Mouse (Mus musculus): ENCODE measurements around the gene Gm37240. TPM values are rescaled to one million over a fixed set of nuclear protein-coding genes. Genes with fewer than 3 reads are reported as not detected.

Gene Gm37240
- polyA plus RNA-seq, 1 experiment from 2014 or later: 0.16 TPM

DNA sequence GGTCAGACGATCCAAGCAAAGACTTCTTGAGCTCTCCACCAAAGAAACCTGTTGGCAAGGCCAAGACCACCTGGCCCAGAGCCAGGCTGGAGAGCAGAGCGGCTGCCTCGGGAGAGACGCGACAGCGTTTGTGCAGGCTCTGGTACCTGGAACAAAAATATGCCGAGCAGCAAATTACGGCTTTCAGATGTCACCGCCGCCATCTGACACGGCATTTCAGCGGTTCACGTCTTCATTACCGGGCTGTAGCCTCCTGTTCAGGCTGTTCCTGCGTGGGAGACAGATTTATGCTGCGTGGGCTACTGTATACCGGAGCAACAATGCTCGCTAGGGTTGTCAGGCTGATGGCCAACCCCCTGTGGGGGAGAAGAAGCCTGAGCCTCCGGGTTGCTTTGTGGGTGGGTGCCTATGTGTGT is 700.6 kb downstream of the Gm37240 start:
- WGBS: 37% methylated on average over 19 of the region's 19 CpGs
- H3K27ac ChIP-seq: no peak overlapping the region
- H3K9me3 ChIP-seq: no peaks in the 10 kb centered on the region
- no peaks in the 10 kb centered on the region for H3K36me3 ChIP-seq
- peak overlapping the region; percentile 40 for H3K4me2 ChIP-seq (replicated peaks)
- H3K27me3 ChIP-seq: 0 out of 2 replicates have a peak, but pooled peaks cover 6% of the 10 kb centered on the region
- H3K4me3 ChIP-seq (replicated peaks): no peak overlapping the region
- peaks cover 35% of the 10 kb centered on the region for H3K4me1 ChIP-seq (replicated peaks)
- H3K9ac ChIP-seq (replicated peaks): peak overlapping the region; percentile 32; the same call in 1 of the 2 replicates
- peak; percentile 75 for ATAC-seq

DNA sequence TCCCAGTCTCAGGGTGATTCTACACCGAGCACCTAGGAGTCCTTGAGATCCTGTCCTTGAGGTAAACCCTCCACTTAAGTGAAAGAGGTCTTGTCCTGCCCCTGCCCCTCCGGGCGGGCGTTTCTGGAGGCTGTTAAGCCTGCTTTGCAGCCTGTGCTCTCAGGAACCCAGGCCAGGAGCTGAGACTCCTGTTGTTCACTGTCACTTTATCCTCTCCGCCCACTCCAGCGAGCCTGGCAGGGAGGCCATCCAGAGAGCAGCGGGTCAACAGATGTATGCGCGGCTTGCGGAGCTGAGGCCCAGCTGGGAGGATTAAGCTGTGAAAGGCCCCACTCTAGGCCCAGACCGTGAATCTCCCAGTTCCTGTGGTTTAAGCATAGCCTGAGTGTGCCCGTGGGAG is 701.5 kb downstream of the Gm37240 start:
- H3K27ac ChIP-seq: no peak overlapping the region
- no peak overlapping the region for H3K9ac ChIP-seq (replicated peaks)
- H3K4me3 ChIP-seq (replicated peaks): no peak overlapping the region
- no peaks in the 10 kb centered on the region for H3K9me3 ChIP-seq
- H3K27me3 ChIP-seq: 0 out of 2 replicates have a peak, but pooled peaks cover 6% of the 10 kb centered on the region
- ATAC-seq: peak; percentile 65; the same call in 1 of the 2 replicates
- WGBS: 1% methylated on average over 12 of the region's 12 CpGs
- no peak overlapping the region for H3K4me2 ChIP-seq (replicated peaks)
- H3K4me1 ChIP-seq (replicated peaks): peaks cover 35% of the 10 kb centered on the region
- H3K36me3 ChIP-seq: no peaks in the 10 kb centered on the region

DNA sequence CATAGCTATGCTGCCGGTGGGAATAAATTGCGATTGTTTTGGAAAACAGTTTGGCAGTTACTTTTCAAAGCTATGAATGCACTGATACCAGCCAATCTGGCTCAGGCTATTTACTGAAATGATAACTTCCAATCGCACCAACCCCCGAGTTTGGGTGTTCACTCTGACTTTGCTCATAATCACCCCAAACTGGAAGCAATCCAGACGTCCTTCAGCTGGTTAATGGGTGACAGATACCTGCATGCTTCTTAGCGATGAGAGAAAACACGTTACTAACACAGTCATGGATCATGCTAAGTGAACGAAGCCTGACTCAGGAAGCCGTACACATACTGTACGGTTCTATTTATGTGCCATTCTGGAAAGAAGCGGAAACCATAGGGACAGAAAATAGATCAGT is 702.4 kb downstream of the Gm37240 start:
- H3K9me3 ChIP-seq: peaks cover 2% of the 10 kb centered on the region; the same call in 1 of the 2 replicates
- ATAC-seq: no peak
- H3K4me1 ChIP-seq (replicated peaks): peaks cover 35% of the 10 kb centered on the region
- H3K27ac ChIP-seq: no peak overlapping the region
- H3K27me3 ChIP-seq: 0 out of 2 replicates have a peak, but pooled peaks cover 6% of the 10 kb centered on the region
- no peak overlapping the region for H3K4me2 ChIP-seq (replicated peaks)
- 84% methylated on average over 11 of the region's 11 CpGs for WGBS
- no peaks in the 10 kb centered on the region for H3K36me3 ChIP-seq
- H3K4me3 ChIP-seq (replicated peaks): no peak overlapping the region
- H3K9ac ChIP-seq (replicated peaks): no peak overlapping the region

DNA sequence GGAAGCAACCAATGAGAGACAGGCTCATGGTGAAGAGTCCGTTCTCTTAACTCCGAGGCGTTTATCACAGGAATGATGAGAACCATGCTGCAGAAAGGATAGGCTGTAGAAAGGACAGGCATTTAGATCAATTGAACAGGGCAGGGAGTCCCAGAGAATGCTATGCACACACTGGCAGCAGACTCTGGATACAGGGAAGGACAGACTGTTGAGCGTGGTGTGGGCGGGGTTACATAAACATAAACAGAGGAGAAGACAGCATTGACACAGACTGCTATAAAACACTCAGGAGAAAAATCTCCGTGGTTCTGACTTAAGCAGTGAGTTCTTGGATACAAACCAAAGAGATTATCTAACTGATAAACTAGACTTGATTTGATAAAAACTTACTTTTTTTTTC is 703.2 kb downstream of the Gm37240 start:
- ATAC-seq: no peak
- no peak overlapping the region for H3K9ac ChIP-seq (replicated peaks)
- H3K4me3 ChIP-seq (replicated peaks): no peak overlapping the region
- H3K9me3 ChIP-seq: peaks cover 5% of the 10 kb centered on the region; the same call in 1 of the 2 replicates
- no peak overlapping the region for H3K4me2 ChIP-seq (replicated peaks)
- 65% methylated on average over 6 of the region's 6 CpGs for WGBS
- H3K4me1 ChIP-seq (replicated peaks): peaks cover 34% of the 10 kb centered on the region
- H3K27me3 ChIP-seq: 0 out of 2 replicates have a peak, but pooled peaks cover 6% of the 10 kb centered on the region
- no peaks in the 10 kb centered on the region for H3K36me3 ChIP-seq
- no peak overlapping the region for H3K27ac ChIP-seq

DNA sequence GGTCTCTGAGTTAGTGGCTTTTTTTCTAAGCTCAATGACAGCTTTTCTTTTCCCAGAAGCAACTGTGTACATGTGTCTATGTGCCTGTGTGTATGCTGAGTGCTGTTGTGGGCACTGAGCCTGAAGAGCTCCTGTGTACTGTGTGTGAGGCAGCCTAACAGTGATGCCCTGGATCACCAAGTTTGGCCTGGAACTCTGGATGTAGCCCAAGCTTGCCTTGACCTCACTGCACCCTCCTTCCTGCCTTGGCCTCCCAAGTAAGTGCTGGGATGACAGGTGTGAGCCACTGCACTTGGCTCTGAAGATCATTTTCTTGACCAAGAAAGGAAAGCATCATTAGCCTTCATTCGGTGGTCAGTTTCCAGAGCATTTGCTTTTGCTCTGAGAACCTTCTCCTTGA is 710.6 kb downstream of the Gm37240 start:
- Histone ChIP-seq H3K27me3 (no peaks in the 10 kb centered on the region), H3K4me3 (replicated peaks) (no peak overlapping the region), H3K4me2 (replicated peaks) (no peak overlapping the region), H3K9me3 (peaks cover 5% of the 10 kb centered on the region; the same call in 1 of the 2 replicates), H3K9ac (replicated peaks) (no peak overlapping the region), H3K4me1 (replicated peaks) (peaks cover 7% of the 10 kb centered on the region; the same call in 1 of the 2 replicates), H3K27ac (no peak overlapping the region), H3K36me3 (no peaks in the 10 kb centered on the region)
- WGBS: 100% methylated on average over 1 of the region's 1 CpGs
- ATAC-seq: no peak

DNA sequence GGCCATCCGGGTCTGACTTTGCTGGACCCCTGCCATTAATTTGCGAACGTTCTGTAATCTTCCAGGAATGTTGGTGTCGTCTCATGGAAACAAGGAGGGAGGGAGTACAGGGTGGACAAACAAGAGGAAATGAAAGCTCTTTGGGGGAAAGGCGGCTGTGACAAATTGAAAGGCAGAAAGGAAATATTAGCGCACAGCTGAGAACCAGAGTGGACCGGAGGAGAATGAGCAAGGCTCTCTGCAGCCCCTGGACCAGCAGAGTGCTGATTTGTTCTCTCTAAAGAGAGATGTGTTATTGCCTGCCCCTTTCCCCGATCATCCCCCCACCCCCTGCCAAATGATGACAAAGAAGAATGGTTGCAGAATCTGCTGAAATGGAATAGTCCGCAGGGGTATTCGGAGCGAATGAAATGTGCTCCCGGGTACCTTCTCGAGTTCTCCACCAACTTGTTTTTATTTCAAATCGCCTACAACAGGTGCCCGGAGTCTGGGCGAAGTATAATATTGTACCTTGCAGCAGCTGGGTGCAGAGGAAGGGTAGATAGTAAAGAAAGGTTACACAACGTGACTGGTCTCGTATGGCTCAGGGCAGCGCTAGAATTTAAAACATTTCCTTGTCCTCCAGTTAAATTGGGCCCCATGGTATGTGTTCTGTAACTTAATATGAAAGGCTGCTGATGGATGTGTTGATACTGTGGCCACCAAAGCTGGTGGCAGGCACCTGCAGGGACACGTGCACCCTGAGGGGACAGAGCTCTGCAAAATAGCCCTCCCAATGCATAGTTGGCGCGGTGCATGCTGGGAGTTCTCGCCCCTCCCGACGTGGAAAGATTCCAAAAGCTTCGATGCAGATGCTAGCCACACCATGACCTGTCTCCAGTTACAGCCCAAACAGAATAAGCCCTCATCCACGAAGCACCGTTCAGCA is 712.5 kb downstream of the Gm37240 start:
- Histone ChIP-seq H3K4me1 (replicated peaks) (peaks cover 7% of the 10 kb centered on the region; the same call in 1 of the 2 replicates), H3K9me3 (0 out of 2 replicates have a peak, but pooled peaks cover 3% of the 10 kb centered on the region), H3K4me2 (replicated peaks) (no peak overlapping the region), H3K9ac (replicated peaks) (no peak overlapping the region), H3K4me3 (replicated peaks) (no peak overlapping the region), H3K27me3 (no peaks in the 10 kb centered on the region), H3K36me3 (no peaks in the 10 kb centered on the region), H3K27ac (no peak overlapping the region)
- ATAC-seq: no peak
- 72% methylated on average over 28 of the region's 28 CpGs for WGBS

DNA sequence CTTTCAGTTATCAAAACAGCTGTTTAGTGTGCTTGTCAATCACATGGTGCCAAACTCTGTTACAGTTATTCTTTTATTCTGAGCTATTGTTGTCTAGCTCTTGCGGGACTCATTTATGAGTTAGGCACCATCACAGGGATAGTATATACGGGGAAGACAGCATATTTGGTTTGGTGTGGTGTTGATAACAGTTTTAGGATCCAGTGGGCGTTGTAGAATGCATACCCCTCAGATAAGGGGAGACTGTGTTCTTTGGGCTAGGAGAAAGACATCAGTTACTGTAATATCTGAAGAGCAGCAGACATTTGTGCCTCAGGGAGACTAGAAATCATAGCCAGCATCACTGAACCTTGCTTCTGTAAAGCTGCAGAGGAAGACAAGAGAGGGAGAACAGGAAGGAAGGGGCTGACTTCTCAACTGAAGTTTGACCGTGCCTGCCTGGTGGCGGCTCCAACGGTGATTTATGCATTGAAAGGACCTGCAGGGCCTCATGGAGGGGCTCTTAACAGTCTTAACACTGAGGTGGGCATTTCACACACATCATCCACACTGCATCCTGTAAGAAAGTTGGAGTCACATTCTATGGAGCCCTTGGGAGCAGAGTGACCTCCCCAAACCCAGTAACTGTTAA is 713.8 kb downstream of the Gm37240 start:
- no peak overlapping the region for H3K4me3 ChIP-seq (replicated peaks)
- WGBS: 79% methylated on average over 6 of the region's 6 CpGs

DNA sequence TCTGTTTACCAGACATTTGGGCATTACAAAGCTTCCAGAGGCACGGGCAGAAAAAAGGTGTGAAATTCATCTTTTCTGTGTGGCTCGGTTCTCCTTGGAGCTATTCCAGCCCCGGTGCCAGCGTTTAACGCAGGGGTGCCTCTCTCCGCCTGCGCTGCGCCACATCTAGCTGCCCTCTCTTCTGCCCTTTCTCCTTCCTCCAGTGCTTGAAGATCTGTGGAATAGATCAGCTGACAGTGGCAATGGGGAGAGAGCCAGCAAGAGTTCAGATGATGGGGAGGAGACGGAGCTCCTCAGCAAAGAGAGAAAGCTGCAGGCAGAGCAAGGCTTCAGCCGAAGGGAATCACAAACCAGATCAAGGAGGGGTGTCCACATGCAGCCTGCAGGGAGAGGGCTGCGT is 714.8 kb downstream of the Gm37240 start:
- H3K9me3 ChIP-seq: no peaks in the 10 kb centered on the region
- no peaks in the 10 kb centered on the region for H3K27me3 ChIP-seq
- peaks cover 7% of the 10 kb centered on the region; the same call in 1 of the 2 replicates for H3K4me1 ChIP-seq (replicated peaks)
- no peak overlapping the region for H3K4me3 ChIP-seq (replicated peaks)
- H3K4me2 ChIP-seq (replicated peaks): no peak overlapping the region
- no peak overlapping the region for H3K27ac ChIP-seq
- H3K36me3 ChIP-seq: no peaks in the 10 kb centered on the region
- H3K9ac ChIP-seq (replicated peaks): no peak overlapping the region
- ATAC-seq: no peak
- WGBS: 82% methylated on average over 11 of the region's 11 CpGs

More for the DNA sequence above, 713.8 kb downstream of the Gm37240 start:
- H3K27ac ChIP-seq: no peak overlapping the region
- H3K4me2 ChIP-seq (replicated peaks): no peak overlapping the region
- H3K9ac ChIP-seq (replicated peaks): no peak overlapping the region
- no peaks in the 10 kb centered on the region for H3K9me3 ChIP-seq
- H3K4me1 ChIP-seq (replicated peaks): peaks cover 7% of the 10 kb centered on the region; the same call in 1 of the 2 replicates
- H3K36me3 ChIP-seq: no peaks in the 10 kb centered on the region
- no peak for ATAC-seq
- H3K27me3 ChIP-seq: no peaks in the 10 kb centered on the region

DNA sequence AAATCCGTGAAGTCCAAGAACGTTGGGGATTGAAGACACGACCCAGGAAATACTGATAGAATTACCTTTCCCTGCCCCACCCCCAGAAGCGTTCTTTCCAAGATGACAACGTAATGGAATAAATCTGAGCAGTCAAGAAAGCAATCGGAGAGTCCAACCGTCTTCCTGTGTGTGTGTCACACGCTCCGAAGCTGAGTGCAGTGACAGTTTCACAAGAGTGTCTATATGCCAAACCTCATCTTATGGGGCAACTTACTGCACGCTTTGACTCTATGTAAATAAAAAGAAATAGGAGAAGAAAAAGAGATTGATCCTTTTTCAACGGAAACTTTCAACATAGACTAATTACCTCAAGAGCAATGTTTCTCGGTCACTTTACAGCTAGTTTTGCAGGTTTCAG is 715.2 kb downstream of the Gm37240 start:
- ATAC-seq: no peak
- no peak overlapping the region for H3K27ac ChIP-seq
- no peaks in the 10 kb centered on the region for H3K36me3 ChIP-seq
- WGBS: 93% methylated on average over 12 of the region's 12 CpGs
- H3K4me2 ChIP-seq (replicated peaks): no peak overlapping the region
- H3K9me3 ChIP-seq: no peaks in the 10 kb centered on the region
- H3K4me3 ChIP-seq (replicated peaks): no peak overlapping the region
- H3K4me1 ChIP-seq (replicated peaks): peaks cover 7% of the 10 kb centered on the region; the same call in 1 of the 2 replicates
- no peak overlapping the region for H3K9ac ChIP-seq (replicated peaks)
- no peaks in the 10 kb centered on the region for H3K27me3 ChIP-seq

DNA sequence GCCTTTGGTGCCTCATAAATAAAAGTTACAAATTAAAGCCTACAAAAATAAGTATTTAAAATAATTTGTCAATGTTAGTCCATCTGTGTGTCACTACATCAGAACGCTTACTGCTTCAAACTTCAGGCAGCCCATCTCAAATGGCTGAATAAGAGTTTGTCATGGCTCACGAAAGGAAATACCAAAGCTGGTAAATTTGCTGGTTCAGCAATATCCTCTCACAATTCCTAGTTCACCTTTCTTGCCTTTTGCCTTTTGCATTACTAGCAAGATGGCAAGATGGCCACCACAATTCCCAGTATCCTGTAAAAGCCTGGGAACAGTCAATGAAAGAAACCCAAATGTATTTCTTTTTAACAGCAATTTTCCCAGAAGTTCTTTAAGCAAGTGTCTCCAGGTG is 718.5 kb downstream of the Gm37240 start:
- ATAC-seq: no peak
- Histone ChIP-seq H3K27me3 (no peaks in the 10 kb centered on the region), H3K9me3 (no peaks in the 10 kb centered on the region), H3K9ac (replicated peaks) (no peak overlapping the region), H3K4me2 (replicated peaks) (no peak overlapping the region), H3K4me1 (replicated peaks) (0 out of 2 replicates have a peak, but pooled peaks cover 4% of the 10 kb centered on the region), H3K4me3 (replicated peaks) (no peak overlapping the region), H3K36me3 (no peaks in the 10 kb centered on the region), H3K27ac (no peak overlapping the region)
- 90% methylated on average over 2 of the region's 2 CpGs for WGBS

DNA sequence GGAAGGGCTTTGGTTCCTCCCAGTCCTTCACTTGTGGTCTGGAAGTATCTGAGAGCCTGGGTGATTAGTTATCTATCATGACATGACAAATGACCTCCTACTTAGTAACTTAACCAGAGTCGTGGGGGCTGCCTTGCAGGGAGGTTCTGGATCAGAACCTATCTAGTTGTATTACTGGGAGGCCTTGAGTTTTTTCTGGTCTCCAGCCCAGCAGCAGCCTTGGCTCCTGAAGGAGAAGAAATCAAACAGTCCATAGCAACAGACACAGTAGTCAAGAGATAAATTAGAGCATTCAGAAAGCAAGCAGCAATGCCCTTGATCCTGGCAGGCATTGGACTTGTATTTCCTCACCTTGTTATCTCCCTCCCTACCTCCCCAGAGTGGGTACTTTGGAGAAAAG is 722.4 kb downstream of the Gm37240 start:
- H3K4me1 ChIP-seq (replicated peaks): no peaks in the 10 kb centered on the region
- H3K9ac ChIP-seq (replicated peaks): no peak overlapping the region
- no peak overlapping the region for H3K4me2 ChIP-seq (replicated peaks)
- no peaks in the 10 kb centered on the region for H3K36me3 ChIP-seq
- H3K4me3 ChIP-seq (replicated peaks): no peak overlapping the region
- ATAC-seq: no peak
- H3K27ac ChIP-seq: no peak overlapping the region
- no peaks in the 10 kb centered on the region for H3K27me3 ChIP-seq
- 94% methylated on average over 1 of the region's 1 CpGs for WGBS
- H3K9me3 ChIP-seq: no peaks in the 10 kb centered on the region

DNA sequence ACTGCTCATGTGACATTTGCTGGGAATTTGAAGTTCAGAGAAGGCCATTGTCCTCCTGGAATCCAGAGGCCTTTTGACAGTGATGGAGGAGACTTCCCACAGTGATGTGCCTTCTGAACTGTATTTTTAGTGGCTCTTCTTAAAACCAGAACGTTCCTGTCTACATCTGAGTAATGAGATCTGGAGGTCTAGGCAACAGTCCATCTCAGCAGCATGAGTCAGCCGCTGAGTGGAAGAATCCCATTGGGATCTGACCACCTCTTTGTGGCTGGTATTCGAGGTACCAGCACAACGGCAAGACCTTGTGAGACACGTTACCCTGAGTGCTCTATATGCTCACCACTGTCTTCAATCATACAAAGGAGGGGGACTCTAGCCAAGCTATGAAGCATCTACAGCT is 723.9 kb downstream of the Gm37240 start:
- Histone ChIP-seq H3K27me3 (no peaks in the 10 kb centered on the region), H3K4me1 (replicated peaks) (no peaks in the 10 kb centered on the region), H3K4me3 (replicated peaks) (no peak overlapping the region), H3K4me2 (replicated peaks) (no peak overlapping the region), H3K36me3 (no peaks in the 10 kb centered on the region), H3K9ac (replicated peaks) (no peak overlapping the region), H3K27ac (no peak overlapping the region), H3K9me3 (no peaks in the 10 kb centered on the region)
- WGBS: 93% methylated on average over 5 of the region's 5 CpGs
- no peak for ATAC-seq

Data from midbrain, embryonic 13.5 days (tissue).